Mouse (Mus musculus) hindbrain, embryonic 11.5 days (tissue): Measurements from ENCODE around the gene Fbxl18. TPM values are rescaled to one million over a fixed set of nuclear protein-coding genes. Genes with fewer than 3 reads are reported as not detected.

Experiments used
- ATAC-seq: fragments of 200-750 bp; cut with Nextera tagmentation; 2 replicates; pipeline ENCODE4 v1.8.0; 2017; ENCODE audit warnings: mild to moderate bottlenecking, moderate TSS enrichment, moderate library complexity; ENCODE audit not compliant: low FRiP score
- DNase-seq: peaks from one replicate; pipeline ENCODE4 v3.0.0-alpha.2; 2015; ENCODE audit warnings: low spot score
- H3K27ac ChIP-seq: fragments of 300-500 bp; sonication (generic); 2 replicates; pipeline ENCODE4 v1.5.1; 2014; ENCODE audit warnings: mild to moderate bottlenecking, low read depth, low read length
- H3K27me3 ChIP-seq: fragments of 300-500 bp; sonication (generic); 2 replicates; pipeline ENCODE4 v1.6.1; 2014; ENCODE audit warnings: mild to moderate bottlenecking, low read length, moderate library complexity, mixed read lengths; ENCODE audit not compliant: control insufficient read depth, insufficient read depth
- H3K36me3 ChIP-seq: fragments of 300-500 bp; sonication (generic); 2 replicates; pipeline ENCODE4 v1.6.1; 2014; ENCODE audit warnings: mild to moderate bottlenecking, low read length, moderate library complexity, mixed read lengths; ENCODE audit not compliant: control insufficient read depth, insufficient read depth
- H3K4me1 ChIP-seq: fragments of 300-500 bp; sonication (generic); replicated peaks from 2 replicates; pipeline ENCODE4 v1.6.1; 2014; ENCODE audit warnings: low read length, mixed read lengths; ENCODE audit not compliant: control insufficient read depth, insufficient read depth
- H3K4me2 ChIP-seq: fragments of 300-500 bp; sonication (generic); replicated peaks from 2 replicates; pipeline ENCODE4 v1.6.1; 2014; ENCODE audit warnings: mild to moderate bottlenecking, low read depth, low read length
- H3K4me3 ChIP-seq: fragments of 300-500 bp; sonication (generic); 2 replicates; pipeline ENCODE4 v1.5.1; 2014; ENCODE audit warnings: low read depth, low read length
- H3K9ac ChIP-seq: fragments of 300-500 bp; sonication (generic); 2 replicates; pipeline ENCODE4 v1.6.1; 2014; ENCODE audit warnings: low read depth, low read length
- H3K9me3 ChIP-seq: fragments of 300-500 bp; sonication (generic); 2 replicates; pipeline ENCODE4 v1.6.1; 2016; ENCODE audit warnings: low read length; ENCODE audit not compliant: control insufficient read depth
- WGBS: fragments of 180-500 bp; shearing (Covaris S2); extraction: QIAGEN DNeasy Blood & Tissue Kit; methylation state at CpG from one replicate; pipeline ENCODE4 v1.1.7; 2014; 5-methylcytosine and 5-hydroxymethylcytosine counted together
- polyA plus RNA-seq: library from polyadenylated mRNA; unstranded; fragments of >200 nt; fragmentation: Nextera tagmentation; extraction: Ambion mirVana; gene quantifications from 2 replicates; pipeline ENCODE4 v1.2.1, GENCODE M21; 2014

Fbxl18 gene
- polyA plus RNA-seq, 1 experiment from 2014 or later, result 14.5 TPM

DNA sequence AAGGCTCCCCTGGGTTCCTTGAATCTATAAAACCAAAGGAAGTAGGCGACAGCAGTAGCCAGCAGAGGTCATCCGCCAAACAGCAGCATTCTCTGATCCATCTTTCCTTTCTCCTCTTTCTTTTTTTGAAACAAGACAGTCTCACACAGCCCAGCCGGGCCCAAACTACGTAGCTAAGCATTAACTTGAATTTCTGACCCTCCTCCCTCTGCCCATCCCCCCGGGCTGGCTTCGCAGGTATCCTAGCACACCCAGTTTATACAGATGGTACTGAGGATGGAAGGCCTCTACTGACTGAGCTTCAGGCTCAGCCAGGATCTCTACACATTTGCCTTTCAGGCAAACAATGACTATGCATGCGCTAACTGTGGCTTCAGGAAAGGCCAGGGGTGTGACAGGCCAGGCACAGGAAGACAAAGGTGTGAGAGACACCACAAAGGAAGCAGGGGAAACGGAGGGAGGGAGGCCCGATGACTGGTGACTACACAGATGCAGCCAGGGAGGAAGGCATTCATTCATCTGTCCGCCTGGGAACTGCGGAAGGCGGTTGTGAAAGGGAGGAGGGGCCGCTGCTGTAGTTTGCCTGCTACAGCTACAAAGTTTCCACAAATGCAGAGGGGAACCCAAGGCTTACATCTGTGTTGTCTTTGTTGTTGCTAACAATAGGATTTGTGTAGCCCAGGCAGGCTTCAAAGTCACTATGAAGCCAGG, 14.3 kb downstream of the Fbxl18 start:
- Histone ChIP-seq H3K9me3 (no peaks in the 10 kb centered on the region), H3K9ac (peak overlapping the region; percentile 32), H3K4me1 (peaks cover 4% of the 10 kb centered on the region), H3K4me2 (no peak overlapping the region), H3K27ac (peak overlapping the region; percentile 10), H3K27me3 (no peaks in the 10 kb centered on the region), H3K4me3 (no peak overlapping the region), H3K36me3 (peaks cover 9% of the 10 kb centered on the region; the same call in 1 of the 2 replicates)
- ATAC-seq, result 0 out of 2 replicates have a peak, but pooled peaks have one; percentile 20
- DNase-seq, result peak; percentile 37
- WGBS, result 25% methylated on average over 13 of the region's 13 CpGs

DNA sequence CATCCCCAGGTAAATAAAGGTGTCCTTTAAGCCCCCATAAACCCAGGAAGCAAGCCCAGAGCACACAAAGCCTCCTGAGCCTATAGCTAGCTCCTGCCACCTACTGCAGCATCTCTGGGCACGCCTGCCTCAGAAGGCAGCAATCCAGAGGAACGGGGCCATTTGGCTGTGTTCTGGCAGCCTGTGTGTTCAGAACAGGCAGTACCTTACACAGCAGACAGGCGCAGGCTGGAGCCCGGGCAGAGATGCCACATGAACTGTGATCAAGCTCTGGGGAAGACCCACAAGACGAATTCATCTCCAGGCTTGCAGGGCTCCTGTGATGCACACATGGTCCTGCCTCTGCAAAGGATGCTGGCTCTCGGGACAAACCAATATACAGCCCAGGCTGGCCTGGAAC, 15.0 kb downstream of the Fbxl18 start:
- H3K4me3 ChIP-seq, result no peak overlapping the region
- 82% methylated on average over 6 of the region's 6 CpGs for WGBS
- ATAC-seq, result no peak

DNA sequence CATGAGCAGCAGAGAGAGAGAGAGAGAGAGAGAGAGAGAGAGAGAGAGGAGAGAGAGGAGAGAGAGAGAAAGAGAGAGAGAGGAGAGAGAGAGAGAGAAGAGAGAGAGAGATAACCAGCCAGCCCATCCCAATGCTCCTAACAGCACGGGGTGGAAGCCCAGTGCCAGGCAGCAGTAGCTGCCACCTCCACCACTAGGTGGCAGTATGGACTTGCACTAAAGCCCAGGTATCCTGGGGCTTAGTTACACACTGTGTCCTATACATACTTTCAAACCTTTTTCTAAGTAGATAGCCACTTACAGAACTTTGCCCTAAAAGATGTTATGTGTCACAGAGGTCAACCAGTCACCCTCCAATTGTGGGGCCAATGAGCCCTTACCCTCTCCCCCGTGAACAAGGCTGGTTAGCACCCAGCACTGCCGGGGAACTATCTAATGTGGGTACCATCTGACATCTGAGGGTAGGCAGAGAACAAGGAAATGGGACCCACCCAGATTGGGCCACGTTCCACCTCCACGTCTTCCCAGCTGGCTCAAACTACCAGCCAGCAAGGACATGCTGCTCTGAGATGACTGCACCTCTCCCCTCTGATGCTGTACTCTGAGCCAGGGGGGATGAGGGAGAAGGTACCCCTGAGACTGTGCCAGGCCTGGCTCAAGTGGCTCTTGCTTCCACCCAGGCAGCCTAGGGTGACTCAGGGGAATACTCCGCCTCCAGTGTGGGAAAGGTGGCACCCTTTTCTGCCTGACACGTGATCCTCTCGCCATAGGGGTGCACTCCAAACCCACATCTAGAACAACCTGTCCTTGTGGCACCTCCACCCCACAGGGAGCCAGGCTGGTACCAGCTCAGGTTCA, 15.7 kb downstream of the Fbxl18 start:
- no peaks in the 10 kb centered on the region for H3K27me3 ChIP-seq
- no peaks in the 10 kb centered on the region for H3K9me3 ChIP-seq
- H3K4me1 ChIP-seq, result peaks cover 4% of the 10 kb centered on the region
- 71% methylated on average over 8 of the region's 8 CpGs for WGBS
- H3K36me3 ChIP-seq, result peaks cover 3% of the 10 kb centered on the region; the same call in 1 of the 2 replicates
- ATAC-seq (peak; percentile 80), DNase-seq (peak; percentile 92)
- no peak overlapping the region for H3K4me3 ChIP-seq
- H3K27ac ChIP-seq, result no peak overlapping the region
- no peak overlapping the region for H3K9ac ChIP-seq
- no peak overlapping the region for H3K4me2 ChIP-seq

More for the DNA sequence above, 15.0 kb downstream of the Fbxl18 start:
- no peak overlapping the region; the same call in 1 of the 2 replicates for H3K9ac ChIP-seq
- no peaks in the 10 kb centered on the region for H3K27me3 ChIP-seq
- H3K36me3 ChIP-seq, result peaks cover 3% of the 10 kb centered on the region; the same call in 1 of the 2 replicates
- peaks cover 4% of the 10 kb centered on the region for H3K4me1 ChIP-seq
- H3K4me2 ChIP-seq, result no peak overlapping the region
- no peaks in the 10 kb centered on the region for H3K9me3 ChIP-seq
- no peak overlapping the region for H3K27ac ChIP-seq
- DNase-seq, result no peak

DNA sequence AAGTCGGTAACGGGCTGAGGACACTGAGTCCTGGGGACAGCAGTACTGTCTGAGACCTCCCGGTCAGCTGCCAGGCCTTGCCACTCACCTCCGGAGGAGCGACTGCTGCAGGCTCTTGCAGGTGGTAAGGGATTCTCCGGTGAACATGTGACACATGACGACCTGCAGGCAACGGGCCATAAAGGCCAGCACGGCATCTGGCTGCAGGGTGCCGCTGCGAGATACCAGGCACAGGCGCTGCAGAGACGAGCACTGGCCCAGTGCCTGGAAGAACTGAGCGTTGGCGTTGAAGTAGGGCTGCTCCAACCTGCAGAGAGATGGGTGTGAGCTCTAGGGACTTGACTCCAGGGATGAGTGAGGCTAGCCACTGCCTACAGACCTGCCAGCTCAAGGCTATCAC, 16.7 kb downstream of the Fbxl18 start:
- Histone ChIP-seq H3K4me1 (peaks cover 4% of the 10 kb centered on the region), H3K4me2 (no peak overlapping the region), H3K4me3 (no peak overlapping the region), H3K9ac (no peak overlapping the region), H3K9me3 (no peaks in the 10 kb centered on the region), H3K27ac (no peak overlapping the region), H3K27me3 (no peaks in the 10 kb centered on the region), H3K36me3 (no peaks in the 10 kb centered on the region)
- DNase-seq (no peak), ATAC-seq (no peak)
- 96% methylated on average over 15 of the region's 15 CpGs for WGBS

DNA sequence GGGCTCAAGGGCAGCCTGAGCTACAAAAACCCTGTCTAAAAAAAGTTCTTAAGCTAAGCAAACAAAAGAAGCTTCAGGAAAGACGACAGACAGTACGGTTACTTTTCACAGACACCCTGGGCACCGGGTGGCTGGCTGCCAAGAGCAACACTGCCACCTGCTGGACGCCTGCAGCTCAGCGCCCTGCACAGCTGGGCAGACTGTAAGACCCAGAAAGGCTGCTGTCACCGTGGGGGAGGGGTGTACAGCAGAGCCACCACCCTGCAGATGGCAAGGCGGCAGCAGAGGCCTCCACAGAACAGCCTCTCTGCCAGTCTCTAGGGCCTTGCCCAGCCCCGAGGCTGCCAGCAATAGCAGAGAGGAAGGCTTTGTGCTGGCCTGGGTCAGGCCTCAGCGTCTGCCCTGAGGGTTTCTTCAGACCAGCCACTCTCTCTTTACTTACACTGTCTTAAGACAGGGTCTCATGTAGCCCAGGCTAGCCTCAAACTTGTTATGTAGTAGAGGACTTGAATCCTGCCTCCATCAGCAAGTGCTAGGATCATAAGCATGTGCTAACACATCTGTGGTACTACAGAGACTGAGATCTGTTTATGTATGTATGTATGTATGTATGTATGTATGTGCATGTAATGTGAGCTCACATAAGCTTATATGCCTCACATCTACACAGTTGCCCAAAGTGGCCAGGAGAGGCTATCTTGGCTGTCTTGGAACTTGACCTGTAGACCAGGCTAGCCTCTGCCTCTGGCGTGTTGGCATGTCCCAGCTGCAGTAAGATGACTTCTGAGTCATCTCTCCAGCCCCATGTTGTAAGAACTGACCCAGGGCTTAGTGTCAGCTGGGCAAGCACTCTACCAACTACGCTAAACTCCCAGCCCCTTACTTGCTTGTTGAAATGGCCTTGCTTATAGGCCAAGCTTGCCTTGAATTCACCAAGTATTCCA, 17.6 kb downstream of the Fbxl18 start:
- no peaks in the 10 kb centered on the region for H3K36me3 ChIP-seq
- H3K9me3 ChIP-seq, result no peaks in the 10 kb centered on the region
- ATAC-seq, result peak; percentile 66
- DNase-seq, result peak; percentile 91
- H3K27me3 ChIP-seq, result no peaks in the 10 kb centered on the region
- no peak overlapping the region for H3K4me2 ChIP-seq
- H3K4me3 ChIP-seq, result no peak overlapping the region
- H3K4me1 ChIP-seq, result peaks cover 4% of the 10 kb centered on the region
- 0 out of 2 replicates have a peak overlapping the region, but pooled peaks have one; percentile 3 for H3K27ac ChIP-seq
- WGBS, result 31% methylated on average over 11 of the region's 11 CpGs
- no peak overlapping the region for H3K9ac ChIP-seq

DNA sequence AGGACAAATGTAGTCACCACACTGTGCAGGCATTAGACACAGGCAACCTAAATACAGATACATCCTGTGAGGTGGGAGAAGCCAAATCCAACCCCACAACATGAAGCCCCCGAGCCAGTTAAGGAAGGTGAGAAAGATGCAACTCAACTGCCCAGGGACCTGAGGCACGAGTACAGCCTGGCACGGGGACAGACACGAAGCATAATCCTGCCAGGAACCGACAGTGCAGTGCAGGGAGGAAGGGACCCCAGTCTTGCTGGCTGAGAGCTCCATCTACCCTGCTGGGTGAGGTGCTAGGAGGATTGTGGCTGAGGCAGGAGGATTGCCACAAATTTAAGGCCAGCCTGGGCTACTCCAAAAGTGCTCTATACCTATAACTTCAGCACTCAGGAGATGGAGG, 18.3 kb downstream of the Fbxl18 start:
- no peaks in the 10 kb centered on the region for H3K9me3 ChIP-seq
- no peaks in the 10 kb centered on the region for H3K27me3 ChIP-seq
- WGBS, result 96% methylated on average over 5 of the region's 5 CpGs
- H3K36me3 ChIP-seq, result no peaks in the 10 kb centered on the region
- H3K4me2 ChIP-seq, result no peak overlapping the region
- H3K27ac ChIP-seq, result no peak overlapping the region
- DNase-seq (no peak), ATAC-seq (no peak)
- H3K4me1 ChIP-seq, result peaks cover 4% of the 10 kb centered on the region
- H3K9ac ChIP-seq, result no peak overlapping the region
- H3K4me3 ChIP-seq, result no peak overlapping the region

DNA sequence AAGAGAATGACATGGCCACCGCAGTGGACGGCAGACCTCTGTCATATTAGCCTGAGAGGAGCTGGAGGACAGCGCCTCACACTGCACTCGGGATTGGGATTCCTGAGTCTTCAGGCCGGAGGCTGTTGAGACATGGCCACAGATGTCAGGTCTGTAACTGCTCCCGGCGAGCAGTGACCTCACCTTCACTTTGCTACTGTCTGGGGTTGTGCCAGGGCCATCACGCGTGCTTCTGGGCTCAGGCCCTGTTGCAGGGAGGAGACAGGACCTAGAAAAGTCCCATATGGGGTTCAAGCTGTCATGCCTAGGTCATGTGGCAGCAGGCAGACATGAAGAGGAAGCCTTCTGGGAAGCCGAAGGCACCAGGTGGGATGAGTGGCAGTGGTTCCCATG, 19.7 kb downstream of the Fbxl18 start:
- no peak overlapping the region for H3K27ac ChIP-seq
- H3K4me3 ChIP-seq, result no peak overlapping the region
- no peaks in the 10 kb centered on the region for H3K27me3 ChIP-seq
- no peak overlapping the region for H3K9ac ChIP-seq
- 93% methylated on average over 10 of the region's 10 CpGs for WGBS
- no peaks in the 10 kb centered on the region for H3K36me3 ChIP-seq
- no peaks in the 10 kb centered on the region; the same call in 1 of the 2 replicates for H3K4me1 ChIP-seq
- ATAC-seq (no peak), DNase-seq (no peak)
- H3K9me3 ChIP-seq, result no peaks in the 10 kb centered on the region
- no peak overlapping the region for H3K4me2 ChIP-seq

DNA sequence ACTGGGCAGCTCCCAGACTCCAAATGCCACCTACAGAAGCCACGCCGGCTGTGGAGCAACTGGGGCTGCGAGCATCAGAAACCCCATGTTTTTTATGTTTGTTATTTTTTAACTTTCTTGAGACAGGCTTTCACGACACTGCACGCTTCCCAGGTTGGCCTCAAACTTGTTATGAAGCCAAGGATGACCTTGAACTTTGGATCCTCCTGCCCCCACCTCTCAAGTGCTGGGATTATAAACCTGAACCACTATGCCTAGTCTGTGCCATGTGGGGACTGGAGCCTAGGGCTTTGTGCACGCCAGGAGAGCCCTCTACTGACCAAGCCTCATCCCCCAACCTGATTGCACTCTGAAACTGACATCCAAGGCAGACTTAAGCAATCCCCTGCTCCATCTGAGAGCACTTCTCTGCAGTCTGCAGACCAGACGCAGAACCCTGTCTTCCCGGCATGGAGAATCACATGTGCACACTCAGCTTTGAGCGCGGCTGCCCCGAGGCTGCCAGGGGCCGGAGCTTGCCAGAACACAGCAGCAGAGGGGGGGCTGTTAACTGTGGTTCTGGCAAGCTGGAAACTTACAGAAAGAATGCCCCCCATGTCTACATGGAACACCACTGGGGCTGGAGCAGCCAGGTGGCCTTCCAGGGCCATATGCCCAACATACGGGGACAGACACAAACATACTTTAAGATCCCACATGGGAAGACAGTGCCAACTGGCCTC, 20.3 kb downstream of the Fbxl18 start:
- no peaks in the 10 kb centered on the region for H3K36me3 ChIP-seq
- DNase-seq (no peak), ATAC-seq (no peak)
- no peak overlapping the region for H3K4me3 ChIP-seq
- H3K27ac ChIP-seq, result no peak overlapping the region
- no peak overlapping the region for H3K4me2 ChIP-seq
- H3K9me3 ChIP-seq, result no peaks in the 10 kb centered on the region
- 94% methylated on average over 13 of the region's 13 CpGs for WGBS
- no peaks in the 10 kb centered on the region for H3K4me1 ChIP-seq
- H3K27me3 ChIP-seq, result no peaks in the 10 kb centered on the region
- no peak overlapping the region for H3K9ac ChIP-seq
